Mouse (Mus musculus) thymus, postnatal 10 days (tissue): ENCODE measurements around the gene Kif2c.

Experiments
- DNase-seq, 2 experiments: peaks; one replicate each; pipeline ENCODE4 v3.0.0; 2021; ENCODE audit warnings: low spot score in 2 of 2

Gene Kif2c

GRCm38 (mm10) chr4:117181863-117182758, at the start of gene Kif2c:
Gene Kif2c (minus strand): TSS chr4:117182639.
- DNase-seq: peak; percentile 82 to 90

- no peak for DNase-seq
Observed at GRCm38 (mm10) chr4:117231208-117231607, 48.8 kb upstream of the Kif2c start.

- no peak for DNase-seq
Observed at GRCm38 (mm10) chr4:117230331-117230730, 47.9 kb upstream of the Kif2c start.

GRCm38 (mm10) chr4:117229590-117229989, 47.2 kb upstream of the Kif2c start:
- no peak for DNase-seq

GRCm38 (mm10) chr4:117225250-117225649, 42.8 kb upstream of the Kif2c start:
- no peak for DNase-seq

GRCm38 (mm10) chr4:117224122-117224521, 41.7 kb upstream of the Kif2c start:
- DNase-seq: no peak

- no peak for DNase-seq
Observed at GRCm38 (mm10) chr4:117223001-117223400, 40.6 kb upstream of the Kif2c start.

GRCm38 (mm10) chr4:117221836-117222235, 39.4 kb upstream of the Kif2c start:
- no peak for DNase-seq

GRCm38 (mm10) chr4:117220741-117221515, 38.5 kb upstream of the Kif2c start:
- no peak for DNase-seq

GRCm38 (mm10) chr4:117218517-117219219, 36.2 kb upstream of the Kif2c start:
- DNase-seq: peak in 1 of 2 experiments; percentile 64

- DNase-seq: no peak
Observed at GRCm38 (mm10) chr4:117217029-117217428, 34.6 kb upstream of the Kif2c start.

GRCm38 (mm10) chr4:117214250-117214649, 31.8 kb upstream of the Kif2c start:
- DNase-seq: no peak

GRCm38 (mm10) chr4:117210147-117211074, 28.0 kb upstream of the Kif2c start:
- DNase-seq: peak; percentile 78 to 92

GRCm38 (mm10) chr4:117209592-117209991, 27.2 kb upstream of the Kif2c start:
- no peak for DNase-seq

GRCm38 (mm10) chr4:117202992-117203354, 20.5 kb upstream of the Kif2c start:
- no peak for DNase-seq

GRCm38 (mm10) chr4:117202046-117202991, 19.9 kb upstream of the Kif2c start:
- DNase-seq: peak; percentile 23 to 66

- DNase-seq: no peak
Observed at GRCm38 (mm10) chr4:117191804-117192203, 9.4 kb upstream of the Kif2c start.

GRCm38 (mm10) chr4:117190660-117191059, 8.2 kb upstream of the Kif2c start:
- no peak for DNase-seq

- peak in 1 of 2 experiments; percentile 48 for DNase-seq
Observed at GRCm38 (mm10) chr4:117189856-117190543, 7.6 kb upstream of the Kif2c start.
